Mouse (Mus musculus): ENCODE data around the gene Ugt1a6a.
"Not testable (repeated sequence)": the region's sequence is repeated elsewhere in the genome, so short reads cannot be mapped to it uniquely, and the experiment has no call there.

Gene Ugt1a6a

DNA sequence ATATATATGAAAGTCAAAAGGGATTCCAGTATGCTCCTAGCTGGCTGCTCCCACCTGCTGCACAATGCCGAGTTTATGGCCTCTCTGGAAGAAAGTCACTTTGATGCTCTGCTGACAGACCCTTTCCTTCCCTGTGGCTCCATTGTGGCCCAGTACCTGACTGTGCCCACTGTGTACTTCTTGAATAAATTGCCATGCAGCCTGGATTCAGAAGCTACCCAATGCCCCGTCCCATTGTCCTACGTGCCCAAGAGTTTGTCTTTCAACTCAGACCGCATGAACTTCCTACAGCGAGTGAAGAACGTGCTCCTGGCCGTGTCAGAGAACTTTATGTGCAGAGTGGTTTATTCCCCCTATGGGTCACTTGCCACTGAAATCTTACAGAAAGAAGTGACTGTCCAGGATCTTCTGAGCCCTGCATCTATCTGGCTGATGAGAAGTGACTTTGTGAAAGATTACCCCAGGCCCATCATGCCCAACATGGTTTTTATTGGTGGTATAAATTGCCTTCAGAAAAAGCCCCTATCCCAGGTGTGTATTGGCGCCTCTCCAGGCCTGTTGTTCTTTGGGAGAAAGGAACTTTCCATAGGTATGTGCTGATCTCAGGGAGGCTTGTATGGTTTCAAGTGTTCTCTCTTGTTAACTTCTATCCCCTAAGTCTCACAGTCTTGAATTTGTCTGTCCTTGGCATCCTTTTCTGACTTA lies 77.9 kb downstream of the Ugt1a6a start:
- CTCF ChIA-PET, result no interaction called here

- CTCF ChIA-PET, result no interaction called here
Observed at GRCm38 (mm10) chr1:88213061-88213460, 78.5 kb downstream of the Ugt1a6a start.

- CTCF ChIA-PET, result no interaction called here
Observed at GRCm38 (mm10) chr1:88213766-88214461, 79.3 kb downstream of the Ugt1a6a start.

DNA sequence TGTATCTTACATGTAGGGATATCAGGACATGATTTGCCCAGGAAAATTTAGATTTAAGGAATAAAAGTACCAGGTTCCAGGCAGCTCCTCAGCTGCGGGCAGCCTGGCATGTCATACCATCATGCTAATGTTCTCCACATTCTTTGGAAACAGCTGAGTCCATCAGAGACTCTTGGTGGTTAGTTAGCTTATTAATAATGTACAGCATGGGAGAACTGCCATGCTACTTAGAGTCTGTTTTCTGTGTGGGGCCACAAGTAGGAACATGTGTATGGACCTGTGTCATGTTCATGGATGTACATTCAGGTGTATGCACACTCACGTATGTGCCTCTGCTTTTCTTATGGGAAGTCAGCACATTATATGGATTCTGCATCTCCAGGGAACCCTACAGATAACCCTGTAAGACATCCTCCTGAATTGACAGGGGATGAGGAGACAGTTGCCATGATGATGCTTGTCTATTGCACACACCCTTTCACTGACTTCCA lies 79.9 kb downstream of the Ugt1a6a start:
- CTCF ChIA-PET, result no interaction called here

- CTCF ChIA-PET, result no interaction called here
Observed at GRCm38 (mm10) chr1:88215466-88216380, 81.1 kb downstream of the Ugt1a6a start.

DNA sequence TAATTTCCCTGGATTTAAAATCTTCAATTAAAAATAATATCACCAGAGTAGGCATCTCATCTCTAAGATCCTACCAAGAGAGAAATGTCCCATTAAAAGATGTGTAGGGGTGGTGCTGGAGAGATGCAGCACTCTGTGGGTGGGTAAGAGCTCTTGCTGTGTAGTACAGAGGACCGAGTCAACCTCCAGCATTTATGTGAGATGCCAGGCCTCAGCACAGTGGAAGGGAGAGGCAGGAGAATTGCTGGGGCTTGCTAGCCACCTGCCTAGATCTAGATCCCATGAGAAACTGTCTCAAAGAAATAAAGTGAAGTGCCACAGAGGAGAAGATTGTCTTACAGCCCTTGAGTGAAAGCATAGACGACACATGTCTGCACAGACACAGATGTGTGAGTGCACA lies 81.9 kb downstream of the Ugt1a6a start:
- CTCF ChIA-PET, result no interaction called here

GRCm38 (mm10) chr1:88217144-88217543 lies 82.5 kb downstream of the Ugt1a6a start:
- CTCF ChIA-PET, result no interaction called here

- CTCF ChIA-PET, result no interaction called here
Observed at GRCm38 (mm10) chr1:88217576-88217975, 83.0 kb downstream of the Ugt1a6a start.

- CTCF ChIA-PET, result no interaction called here
Observed at GRCm38 (mm10) chr1:88218051-88218450, 83.4 kb downstream of the Ugt1a6a start.

- CTCF ChIA-PET, result no interaction called here
Observed at GRCm38 (mm10) chr1:88218591-88218990, 84.0 kb downstream of the Ugt1a6a start.

DNA sequence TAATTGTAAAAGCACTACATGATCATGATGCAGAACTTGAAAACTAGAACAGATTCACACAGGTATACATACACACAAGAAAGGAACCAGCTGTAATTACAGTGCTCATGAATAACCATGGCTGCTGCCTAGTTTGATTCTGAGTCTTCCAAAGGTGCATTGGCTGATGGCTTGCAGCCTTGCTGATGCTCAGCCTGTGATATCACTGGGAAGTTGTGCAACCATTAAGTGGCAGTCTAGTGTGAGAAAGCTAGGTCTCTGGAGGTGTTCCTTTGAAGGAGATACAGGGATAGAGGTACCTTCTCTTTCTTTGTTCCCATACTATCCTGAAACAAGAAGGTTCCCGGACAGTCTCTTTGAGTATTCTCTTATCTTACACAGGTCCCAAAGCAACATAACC lies 84.4 kb downstream of the Ugt1a6a start:
- CTCF ChIA-PET, result no interaction called here

- CTCF ChIA-PET, result no interaction called here
Observed at GRCm38 (mm10) chr1:88220336-88220735, 85.7 kb downstream of the Ugt1a6a start.

GRCm38 (mm10) chr1:88222216-88222615 lies 87.6 kb downstream of the Ugt1a6a start:
- CTCF ChIA-PET, result no interaction called here

DNA sequence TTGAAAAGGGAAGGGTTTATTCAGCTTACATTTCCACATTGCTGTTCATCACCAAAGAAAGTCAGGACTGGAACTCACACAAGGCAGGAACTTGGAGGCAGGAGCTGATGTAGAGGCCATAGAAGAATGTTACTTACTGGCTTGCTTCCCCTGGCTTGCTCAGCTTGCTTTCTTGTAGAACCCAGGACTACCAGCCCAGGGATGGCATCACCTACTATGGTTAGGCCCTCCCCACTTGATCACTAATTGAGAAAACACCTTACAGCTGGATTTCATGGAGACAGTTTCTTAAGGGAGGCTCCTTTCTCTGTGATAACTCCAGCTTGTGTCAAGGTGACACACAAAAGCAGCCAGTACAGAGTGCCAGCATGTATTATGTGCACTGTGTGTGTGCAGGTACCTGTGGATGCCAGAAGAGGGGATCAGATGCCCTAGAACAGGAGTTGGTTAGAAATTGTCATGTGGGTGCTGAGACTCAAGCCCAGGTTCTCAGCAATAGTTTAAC lies 88.5 kb downstream of the Ugt1a6a start:
- CTCF ChIA-PET, result interaction anchor here (0.6 kb wide), 3 partner anchors 53 to 933 kb away, joined by 4 to 7 read pairs (median 4); no protein-coding TSS in a partner anchor

GRCm38 (mm10) chr1:88223591-88223990 lies 89.0 kb downstream of the Ugt1a6a start:
- CTCF ChIA-PET, result no interaction called here

- CTCF ChIA-PET, result no interaction called here
Observed at GRCm38 (mm10) chr1:88224029-88224776, 89.6 kb downstream of the Ugt1a6a start.

DNA sequence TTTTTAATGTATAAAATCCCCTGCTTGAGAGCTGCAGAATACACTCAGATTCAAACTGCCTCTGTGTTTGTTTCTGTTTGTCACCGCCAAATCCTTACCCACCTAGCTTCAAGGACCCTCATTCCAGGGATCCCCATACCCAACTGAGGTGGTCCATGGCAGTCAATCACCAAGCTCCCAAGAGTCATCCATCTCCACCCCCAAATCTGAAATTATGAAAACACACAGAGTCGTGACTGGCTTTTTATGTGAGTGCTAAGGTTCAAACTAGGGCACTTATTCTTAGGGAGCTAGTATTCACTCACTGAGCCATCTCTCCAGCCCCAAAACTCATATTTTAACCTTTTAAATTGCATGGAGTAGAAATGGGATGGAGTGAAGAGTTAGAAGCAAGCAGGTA lies 90.7 kb downstream of the Ugt1a6a start:
- CTCF ChIA-PET, result not testable (repeated sequence)

DNA sequence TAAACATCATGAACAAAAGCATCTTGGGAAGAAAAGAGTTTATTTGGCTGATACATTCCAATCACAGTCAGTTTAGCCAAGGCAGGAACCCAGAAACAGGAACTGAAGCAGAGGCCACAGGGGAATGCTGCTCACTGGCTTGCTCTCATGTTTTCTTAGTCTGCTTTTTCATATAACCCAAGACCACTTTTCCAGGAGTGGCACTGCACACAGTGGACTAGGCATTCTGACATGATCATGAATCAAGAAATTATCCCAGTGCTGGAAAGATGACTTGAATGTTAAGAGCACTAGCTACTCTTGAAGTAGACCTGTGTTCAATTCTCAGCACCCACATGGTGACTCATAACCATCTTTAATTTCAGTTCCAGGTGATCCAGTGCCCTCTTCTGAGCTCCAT lies 91.1 kb downstream of the Ugt1a6a start:
- CTCF ChIA-PET, result no interaction called here

DNA sequence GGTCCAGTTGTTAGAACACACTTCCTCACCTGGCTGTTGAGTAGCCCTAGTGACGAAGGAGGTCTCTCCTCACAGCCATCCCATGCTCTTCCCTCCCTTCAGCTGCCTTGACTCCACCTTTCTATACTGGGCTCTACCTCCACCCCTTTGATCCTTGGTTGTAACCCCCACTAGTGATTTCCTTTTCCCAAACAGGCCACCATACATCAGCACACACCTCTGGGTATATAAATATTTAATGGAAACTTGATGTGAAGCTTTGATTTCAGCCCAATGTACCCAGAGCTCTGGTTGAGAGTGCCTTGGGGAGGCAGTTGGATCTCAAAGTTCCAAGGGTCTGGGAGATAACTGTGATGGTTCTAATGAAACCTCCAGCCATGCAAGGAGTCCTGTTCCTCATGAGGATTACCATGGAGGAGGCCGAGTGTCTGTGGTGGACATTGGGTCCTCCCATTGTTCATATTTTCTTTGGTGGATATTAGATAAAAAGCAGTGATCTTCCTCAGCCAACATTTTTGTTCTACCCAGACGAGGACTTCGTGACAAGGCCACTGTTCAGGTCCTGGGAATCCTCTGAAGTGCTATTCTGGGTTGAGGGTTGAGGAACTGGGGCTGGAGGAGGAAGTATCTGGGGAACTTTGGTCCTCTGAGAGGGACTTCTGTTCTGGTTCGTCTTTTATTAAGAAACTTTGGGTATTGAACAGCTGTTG lies 92.2 kb downstream of the Ugt1a6a start, which contains the start of gene Mroh2a:
Mroh2a (plus strand) TSS at position 317 of the 710 bp plus-strand sequence.
- CTCF ChIA-PET, result no interaction called here

DNA sequence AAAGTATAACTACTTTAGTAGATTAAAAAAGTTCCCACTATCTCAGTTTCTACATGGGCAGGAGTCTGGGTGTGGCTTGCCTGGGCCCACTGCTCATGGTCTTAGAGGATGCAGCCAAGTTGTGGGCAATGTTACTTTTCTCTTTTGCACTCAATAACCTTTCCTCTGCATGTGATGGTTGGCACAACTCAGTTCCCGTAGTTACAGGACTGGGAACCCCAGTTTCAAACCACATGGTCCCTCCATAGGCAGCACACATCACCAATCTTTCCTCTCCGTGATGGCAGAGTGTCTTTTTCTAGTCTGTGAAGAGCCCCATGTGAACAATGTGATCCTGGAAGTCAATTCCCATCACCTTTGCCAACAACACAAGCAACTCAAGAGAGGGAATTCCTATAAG lies 92.9 kb downstream of the Ugt1a6a start:
- CTCF ChIA-PET, result no interaction called here

- CTCF ChIA-PET, result no interaction called here
Observed at GRCm38 (mm10) chr1:88228121-88228520, 93.5 kb downstream of the Ugt1a6a start.

Data from spleen, embryonic (tissue).